Mouse (Mus musculus) ovary, postnatal 10 days (tissue): ENCODE measurements at regions not wholly inside any gene's neighbourhood (a gene's known extent, or its start where the extent isn't known, plus 50 kb on each side); places are given as distances from the start of the nearest gene placed in this dataset.

Source experiments
- DNase-seq: peaks from one replicate; pipeline ENCODE4 v3.0.0; 2022; ENCODE audit warnings: low spot score

DNA sequence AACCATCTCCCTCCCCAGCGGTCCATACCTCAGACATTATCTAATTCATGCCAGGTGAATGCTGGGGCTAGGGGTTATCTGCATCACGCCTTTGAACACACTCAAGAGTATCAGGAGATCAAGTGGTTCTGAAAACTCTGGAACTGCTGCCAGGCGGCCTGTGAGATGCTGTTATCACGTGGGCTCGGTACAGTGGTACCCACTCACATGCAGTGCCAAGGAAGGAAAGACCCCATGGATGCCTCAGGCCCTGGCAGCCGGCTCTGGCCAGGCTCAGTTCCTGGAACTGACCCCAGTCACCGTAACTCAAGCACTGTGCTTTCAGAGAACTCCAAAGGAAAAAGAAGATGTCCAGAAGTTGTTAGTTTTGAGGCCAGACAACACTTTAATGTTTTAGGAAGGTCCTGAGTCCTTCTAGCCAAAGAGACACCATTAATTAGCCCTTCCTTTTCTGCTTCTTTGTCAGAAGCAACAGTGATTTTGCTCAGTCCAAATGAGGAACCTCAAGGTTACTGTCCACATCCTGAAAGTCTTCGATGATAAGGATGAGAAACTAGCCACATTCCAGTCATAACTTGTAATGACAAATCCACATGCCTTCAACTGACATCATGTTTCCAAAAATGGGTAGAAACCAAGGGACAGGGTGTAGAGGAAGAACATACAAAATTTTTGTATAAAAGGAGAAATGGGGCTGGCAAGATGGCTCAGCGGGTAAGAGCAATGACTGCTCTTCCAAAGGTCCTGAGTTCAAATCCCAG is 126.1 kb downstream of the Zbtb18 start:
- DNase-seq = no peak

DNA sequence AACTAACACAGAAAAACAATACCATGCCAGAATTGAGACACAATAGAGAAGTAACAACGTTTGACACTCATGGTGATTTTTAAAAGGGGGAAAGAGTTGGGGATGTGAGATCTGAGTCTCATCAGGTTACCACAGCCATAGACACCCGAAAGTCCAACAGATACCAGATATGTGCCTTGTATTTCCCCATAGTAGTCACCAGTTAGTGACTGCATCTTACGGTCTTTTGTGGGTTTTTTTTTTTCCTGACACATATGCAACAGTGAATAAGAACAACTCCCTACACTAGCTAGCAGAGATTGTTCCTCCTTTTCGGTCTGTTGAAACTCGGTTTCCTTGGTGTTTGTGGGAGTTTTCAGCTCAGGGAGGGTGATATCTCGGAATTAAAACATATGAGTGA is 127.4 kb downstream of the Zbtb18 start:
- no peak for DNase-seq

DNA sequence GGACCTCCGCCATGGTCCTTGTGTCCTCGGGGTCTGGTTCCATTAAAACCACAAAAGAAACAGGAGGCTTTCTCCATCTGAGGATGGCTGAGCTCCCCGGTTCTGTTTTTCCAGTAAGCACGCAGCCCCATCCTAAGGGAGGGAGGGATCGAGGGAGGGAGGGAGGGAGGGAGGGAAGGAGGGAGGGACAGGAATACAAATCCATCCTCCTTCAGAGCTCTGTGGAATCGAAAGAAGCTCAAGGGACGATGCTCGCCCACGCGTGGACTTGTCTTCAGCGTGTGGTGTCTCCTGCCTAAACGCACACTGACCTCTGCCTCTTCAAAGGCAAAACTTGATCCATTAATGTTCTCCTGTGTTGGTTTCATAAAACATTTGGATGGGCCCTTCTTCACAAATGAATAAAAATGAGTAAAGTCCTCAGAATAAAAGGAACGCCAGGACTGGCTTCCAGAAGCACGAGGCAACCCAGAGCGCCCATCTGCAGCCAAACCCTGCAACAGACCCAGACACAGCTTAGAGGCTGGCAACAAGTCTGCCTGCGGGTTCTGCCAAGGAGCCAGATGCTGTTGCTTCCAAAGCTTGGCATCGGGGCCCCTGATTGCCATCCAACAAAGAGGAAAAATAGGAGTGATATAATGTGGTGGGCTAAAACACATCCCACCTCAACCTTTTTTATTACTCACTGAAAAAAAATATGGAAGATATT is 131.0 kb downstream of the Zbtb18 start:
- no peak for DNase-seq

DNA sequence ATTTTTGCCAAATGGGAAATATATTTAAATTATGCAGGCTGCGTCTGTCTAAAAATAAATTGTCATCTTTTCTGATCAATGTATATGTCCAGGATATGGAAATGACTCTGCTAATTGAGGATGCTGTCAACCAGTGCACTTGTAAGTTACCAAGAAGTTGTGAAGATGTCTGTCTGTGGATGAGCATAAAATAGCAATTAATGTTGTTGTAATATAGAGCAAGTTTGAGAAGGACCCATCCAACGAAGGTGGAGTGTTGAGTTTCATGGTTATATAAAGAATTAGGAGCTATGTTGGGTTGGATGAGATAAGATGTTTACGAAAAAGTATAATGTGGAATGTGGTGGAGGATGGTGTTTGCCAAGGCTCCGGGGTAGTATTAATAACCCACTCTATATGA is 131.6 kb downstream of the Zbtb18 start:
- DNase-seq = no peak

DNA sequence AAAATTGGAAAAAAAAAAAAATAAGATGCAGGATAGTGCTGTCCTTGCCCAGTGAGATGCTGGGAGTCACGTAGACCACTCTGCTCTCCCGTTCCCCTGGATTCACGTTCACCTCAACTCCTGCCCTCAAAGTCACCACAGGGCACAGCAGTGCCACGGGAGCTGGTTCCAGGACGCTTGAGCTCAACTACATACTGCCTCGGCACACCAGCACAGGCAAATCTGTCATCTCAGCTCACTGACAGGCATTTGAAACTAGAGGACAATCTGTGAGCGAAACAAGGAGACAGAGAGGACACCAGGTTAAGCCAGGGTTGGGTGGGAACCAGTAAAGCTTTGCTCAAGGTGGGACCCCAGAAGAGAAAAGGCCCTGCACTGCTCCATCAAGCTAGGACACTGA is 132.2 kb downstream of the Zbtb18 start:
- DNase-seq = no peak

DNA sequence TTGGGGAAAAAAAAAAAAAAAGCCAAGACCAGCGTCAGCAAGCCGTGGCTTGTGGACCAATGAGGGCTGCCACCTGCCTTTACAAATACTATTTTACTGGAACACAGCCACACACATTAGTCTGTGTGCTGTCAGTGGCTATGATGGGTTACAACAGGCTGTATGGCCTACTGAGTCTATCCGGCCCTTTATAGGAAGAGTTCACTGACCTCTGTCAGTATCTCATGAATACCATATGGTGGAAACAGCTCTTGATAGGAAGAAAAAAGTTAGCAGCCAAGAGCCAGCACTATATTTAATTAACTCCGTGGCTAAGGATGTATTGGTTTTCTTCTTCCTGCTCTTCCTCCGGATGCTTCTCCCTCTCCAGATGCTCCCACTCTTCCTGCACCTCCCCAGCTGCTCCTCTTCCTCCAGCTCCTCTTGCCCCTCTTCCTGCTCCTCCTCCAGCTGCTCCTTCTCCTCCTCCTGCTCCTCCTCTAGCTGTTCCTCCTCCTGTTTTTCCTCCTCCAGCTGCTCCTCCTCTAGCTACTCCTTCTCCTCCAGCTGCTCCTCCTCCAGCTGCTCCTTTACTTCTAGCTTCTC is 142.2 kb downstream of the Zbtb18 start:
- DNase-seq = no peak

DNA sequence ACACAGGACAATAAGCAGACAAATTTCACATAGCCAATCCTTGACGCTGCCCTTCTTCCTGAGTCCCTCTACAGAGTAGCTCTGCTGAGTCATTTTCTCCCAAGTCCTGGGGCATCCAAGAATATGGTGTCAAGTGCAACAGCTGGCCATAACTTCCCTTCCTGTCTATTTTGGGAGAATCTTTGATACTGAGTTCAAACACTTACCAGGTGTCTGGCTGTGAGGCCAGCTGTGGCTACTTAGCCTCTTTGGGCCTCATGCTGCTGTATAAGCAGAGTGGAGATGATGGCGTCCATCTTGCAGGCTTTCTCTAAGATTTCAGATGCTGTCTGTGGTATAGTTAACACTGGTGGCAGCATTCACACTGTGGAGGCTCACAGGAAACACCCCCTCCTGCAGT is 143.2 kb downstream of the Zbtb18 start:
- no peak for DNase-seq

DNA sequence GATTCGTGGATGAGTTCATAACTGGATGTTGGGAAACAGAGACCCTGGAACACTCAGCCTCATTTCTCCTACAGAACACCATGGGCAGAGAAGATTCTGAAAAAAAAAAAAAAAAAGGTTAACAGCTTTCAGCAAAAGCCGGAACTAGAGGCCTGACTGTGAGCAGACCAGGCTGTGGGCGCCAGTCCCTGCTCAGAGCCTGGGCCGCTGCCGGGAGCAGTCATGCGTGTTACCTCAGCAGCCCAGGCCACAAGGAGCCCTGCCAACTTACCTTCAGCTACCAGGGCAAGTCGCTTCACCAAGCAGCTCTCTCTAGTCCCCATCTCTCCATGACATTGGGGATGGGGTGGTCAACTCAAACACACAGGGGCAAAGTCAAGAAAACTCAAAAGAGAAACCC is 140.6 kb upstream of the 1700016C15Rik start:
- DNase-seq = no peak

DNA sequence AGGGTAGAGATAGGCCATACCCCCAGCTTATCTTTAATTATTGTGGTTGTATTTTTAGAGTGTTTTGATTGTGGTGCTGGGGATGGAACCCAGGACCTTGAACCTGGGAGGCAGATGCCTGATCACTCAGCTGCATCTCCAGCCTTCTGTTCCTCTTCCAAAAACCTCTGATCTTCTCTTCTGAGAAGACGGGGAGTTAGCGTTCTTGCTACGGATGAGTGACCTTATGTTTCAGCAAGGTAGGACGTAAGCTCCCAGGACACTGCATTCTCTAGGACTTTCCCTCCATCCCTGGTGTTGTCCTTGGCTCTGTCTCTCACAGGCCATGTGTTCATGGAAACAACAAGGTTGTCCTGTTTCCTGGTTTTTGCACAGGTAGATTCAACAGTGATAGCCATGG is 140.0 kb upstream of the 1700016C15Rik start:
- no peak for DNase-seq

DNA sequence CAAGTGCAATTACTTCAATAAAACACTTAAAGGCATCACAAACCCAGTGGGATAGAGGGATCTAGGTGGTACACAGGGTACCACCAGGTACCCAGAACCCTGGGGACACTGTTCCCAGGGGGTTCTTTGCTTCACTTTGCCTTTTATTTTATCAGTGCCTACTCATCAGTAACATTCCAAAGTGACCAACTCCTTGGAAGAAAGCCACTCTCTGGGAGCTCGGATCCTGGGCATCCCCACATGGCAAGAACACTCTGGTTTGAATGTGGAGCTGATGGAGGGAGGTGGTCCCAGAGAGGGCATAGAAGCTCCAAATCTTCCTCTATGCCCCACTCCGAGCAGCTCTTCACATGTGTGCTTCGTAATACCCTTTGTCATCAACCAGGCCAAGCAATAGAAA is 137.9 kb upstream of the 1700016C15Rik start:
- no peak for DNase-seq

DNA sequence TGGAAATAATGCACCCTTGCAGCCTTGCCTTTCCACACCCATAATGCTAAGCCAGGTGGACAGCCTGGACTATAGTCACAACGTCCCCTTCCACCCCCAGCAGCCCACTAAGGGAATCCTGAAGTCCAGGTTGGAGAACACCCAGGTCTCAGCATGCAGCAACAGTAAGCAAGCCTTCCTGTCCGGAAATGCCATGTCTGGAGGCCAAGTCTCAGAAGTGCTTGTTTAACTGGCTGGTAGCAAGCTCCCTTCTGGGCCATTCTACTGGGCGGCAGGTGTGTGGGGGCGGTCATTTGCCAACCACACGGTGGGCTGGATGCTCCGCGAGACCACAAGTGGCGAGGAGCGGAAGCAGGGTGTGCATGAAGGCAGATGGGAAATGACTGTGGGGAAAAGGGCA is 137.3 kb upstream of the 1700016C15Rik start:
- DNase-seq = no peak

DNA sequence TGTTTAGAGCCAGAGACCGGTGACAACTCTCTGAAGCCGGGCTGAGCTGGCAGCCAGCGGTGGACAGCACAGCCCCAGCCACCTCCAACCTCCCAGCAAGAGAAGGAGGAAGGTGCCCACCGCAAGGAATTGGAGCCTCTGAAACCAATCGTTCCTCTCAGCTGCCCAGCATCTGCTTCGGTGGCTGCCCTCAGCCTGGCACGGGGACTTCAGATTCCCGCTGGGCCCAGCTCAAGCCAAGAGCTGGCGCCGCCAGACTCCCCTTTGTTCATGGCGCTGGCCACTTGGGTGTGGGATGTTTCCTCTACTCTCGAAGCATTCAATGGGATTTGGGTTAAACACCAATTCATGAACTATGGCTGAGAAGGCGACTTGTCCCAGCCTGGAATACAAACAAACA is 135.3 kb upstream of the 1700016C15Rik start:
- DNase-seq = no peak

DNA sequence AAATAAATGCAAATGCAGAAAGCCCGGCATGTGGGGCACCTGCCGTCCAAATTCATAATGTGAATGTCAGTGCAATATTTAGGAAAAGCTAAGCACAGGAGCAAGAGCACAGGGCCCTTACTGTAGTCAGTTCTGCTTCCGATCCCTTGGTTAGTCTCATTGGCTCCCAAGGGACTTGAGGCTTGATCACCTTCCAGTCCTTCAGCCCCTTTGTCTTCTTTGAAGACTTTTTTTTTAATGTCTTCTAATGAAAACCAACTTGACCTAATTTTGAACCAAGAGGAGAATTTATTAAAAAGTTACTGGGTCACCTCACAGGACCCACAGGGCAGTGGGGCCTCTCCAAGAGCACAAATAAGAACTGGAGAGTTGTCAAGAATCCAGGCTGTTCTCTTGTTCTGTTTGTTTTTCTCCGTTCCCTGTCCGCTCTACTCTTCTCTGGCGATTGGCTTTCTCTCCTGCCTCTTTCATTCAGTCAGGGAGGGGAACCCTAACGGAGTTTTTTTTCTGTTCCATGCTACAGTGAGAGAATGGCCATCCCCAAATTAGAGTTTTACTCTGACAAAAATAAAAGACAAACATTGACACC is 134.2 kb upstream of the 1700016C15Rik start:
- no peak for DNase-seq

DNA sequence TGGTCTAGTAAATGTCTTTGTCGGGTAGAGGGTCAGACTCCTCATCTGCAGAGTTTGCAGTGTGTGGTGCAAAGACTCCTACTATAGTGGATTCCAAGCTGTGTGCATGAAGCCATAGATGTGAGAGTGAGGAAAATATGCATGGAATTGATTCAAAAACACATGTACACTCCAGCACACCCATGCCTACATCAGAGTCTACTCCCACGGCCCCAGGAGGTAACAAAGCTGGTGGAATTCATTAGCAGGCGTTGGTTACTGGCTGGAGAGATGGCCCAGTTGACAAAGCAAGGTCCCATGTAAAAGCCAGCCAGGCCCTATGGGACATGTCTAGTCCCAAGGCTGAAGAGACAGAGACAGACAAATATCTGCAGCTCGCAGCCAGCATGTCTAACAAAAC is 132.6 kb upstream of the 1700016C15Rik start:
- DNase-seq = no peak

DNA sequence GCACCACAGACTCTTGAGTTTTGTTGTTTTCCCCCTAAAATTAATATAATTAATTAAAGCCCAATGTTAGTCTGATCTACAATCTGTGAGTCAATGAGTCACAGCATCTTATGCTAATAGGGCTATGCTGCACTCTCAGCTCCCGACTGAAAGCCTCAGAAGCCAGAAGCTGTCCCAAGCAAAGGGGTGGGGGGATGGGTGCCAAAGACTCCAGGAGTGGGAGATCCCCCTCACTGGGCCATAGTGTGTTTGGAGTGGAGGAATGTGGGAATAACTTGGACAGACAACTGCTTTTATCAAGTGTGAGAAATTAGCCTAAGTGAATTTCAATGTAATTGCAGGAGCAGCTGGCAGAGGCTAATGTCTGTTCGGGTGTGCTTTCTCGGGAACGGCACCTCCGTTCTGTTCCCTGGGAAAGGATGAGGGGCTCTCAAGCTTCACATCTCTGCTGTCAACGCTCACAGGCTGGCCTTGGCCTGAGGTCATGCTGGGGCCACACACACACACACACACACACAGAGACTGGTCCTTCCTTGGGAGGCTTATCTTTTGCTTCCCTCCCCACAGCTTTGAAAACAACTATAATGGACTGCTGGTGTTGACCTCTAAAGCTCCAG is 124.2 kb upstream of the 1700016C15Rik start:
- DNase-seq = no peak

DNA sequence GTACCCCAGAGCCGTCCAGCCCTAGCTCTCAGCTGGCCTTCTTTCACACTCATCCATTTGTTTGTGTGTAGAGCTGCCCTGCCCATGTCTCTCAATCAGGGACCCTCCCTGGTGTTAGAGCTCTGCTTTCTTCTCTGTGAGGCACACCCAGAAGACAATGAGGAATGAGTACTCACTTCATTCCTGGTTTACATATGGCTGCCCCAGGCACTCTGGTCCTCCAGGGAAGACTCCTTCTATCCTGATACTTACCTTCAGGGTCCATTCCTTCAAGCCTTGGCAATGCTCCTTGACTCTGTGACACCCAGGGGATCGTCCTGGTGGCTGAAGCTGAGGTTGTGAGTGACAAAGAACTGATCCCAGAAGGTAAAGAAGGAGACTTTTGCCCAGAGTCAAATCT is 122.0 kb upstream of the 1700016C15Rik start:
- DNase-seq = no peak

DNA sequence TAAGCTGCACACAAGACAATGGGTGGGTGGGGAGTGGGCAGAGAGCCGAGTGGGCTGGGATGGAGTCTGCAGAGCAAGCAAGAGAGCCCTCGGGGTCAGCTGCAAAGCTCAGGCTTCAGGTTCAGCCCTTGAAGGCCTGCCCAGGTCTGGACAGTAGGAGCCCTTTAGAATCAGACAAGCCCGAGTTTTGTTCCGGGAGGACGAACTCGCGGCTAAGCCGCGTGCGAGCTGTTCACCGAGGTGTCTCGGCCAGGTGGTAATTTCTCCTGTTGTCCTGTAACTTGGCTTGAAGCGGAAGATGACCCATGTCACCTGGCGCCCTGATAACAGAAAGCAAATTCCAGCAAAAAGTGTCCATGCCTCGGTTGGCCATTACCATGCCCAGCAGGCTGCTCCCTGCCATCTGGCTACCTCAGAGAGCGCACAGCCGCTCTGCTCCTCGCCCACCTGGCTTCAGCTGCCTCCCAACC is 121.0 kb upstream of the 1700016C15Rik start:
- peak; percentile 4 for DNase-seq

DNA sequence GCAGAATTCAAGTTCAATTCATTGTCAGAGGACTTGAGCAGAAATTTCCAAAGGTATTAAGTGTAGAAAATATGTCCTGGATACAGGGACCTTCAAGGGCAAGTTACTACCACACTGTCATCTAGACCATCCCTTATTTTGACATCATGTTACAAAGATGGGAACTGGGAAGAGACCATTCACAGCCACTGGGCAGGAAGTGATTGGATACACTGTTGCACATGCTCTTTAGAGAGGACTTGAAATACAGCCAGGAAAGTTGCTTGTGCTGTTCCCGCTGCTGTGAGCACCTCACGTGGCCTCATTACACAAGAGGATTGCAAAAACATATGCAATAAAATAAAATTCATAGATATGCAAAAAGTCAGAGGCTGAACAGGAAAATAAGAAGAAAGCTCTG is 120.4 kb upstream of the 1700016C15Rik start:
- DNase-seq = no peak

DNA sequence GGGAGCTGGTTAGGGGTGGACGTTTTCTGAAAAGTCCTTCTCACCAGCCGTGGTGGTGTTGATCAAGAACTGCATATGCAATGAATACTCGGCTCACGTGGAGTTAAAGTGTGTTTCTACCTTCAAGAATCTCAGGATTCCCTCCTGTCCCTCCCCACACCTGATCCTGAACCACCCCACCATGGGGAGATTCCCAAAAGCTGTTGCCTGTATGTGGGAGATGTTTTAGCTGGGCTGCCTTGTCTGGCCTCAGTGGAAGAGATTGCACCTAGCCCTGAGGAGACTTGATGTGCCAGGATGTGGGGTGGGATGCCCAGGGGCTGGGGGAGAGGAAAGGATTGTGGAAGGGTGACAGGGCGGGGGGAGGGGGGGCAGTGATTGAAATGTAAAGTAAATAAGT is 119.9 kb upstream of the 1700016C15Rik start:
- DNase-seq = no peak

DNA sequence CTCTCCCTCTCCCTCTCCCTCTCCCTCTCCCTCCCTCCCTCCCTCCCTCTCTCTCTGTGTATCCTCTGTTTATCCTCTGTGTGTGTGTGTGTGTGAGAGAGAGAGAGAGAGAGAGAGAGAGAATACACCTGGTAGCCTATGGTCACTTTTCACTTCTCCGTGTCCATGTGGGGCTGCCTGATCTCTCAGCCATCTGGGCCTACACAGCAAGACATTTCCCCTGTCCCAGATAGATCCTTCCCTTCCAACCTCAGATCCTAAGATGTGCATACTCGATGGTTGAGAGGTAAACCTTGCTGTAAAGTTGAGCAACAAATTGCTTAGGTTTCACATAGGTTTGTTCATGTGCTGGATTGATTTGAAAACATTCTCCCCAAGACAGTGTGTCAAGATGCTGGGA is 119.5 kb upstream of the 1700016C15Rik start:
- no peak for DNase-seq

DNA sequence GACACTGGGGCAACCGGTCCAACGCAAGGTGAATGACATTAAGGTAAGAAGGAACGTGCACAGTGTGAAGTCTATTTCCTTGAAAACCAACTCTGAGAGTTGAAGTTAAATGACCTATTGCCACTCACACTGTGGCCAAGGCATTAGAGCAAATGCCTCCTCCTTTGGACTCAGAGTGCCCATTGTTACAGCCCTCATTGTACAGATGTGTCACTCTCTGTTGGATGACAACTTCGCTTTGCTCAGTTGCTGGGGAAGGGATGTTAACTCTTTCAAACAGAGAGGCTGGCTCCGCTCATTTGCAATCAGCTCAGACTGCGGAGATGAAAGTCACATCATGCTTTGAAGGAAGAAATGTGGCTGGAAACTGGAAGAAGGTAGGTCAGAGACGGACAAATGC is 117.1 kb upstream of the 1700016C15Rik start:
- no peak for DNase-seq

DNA sequence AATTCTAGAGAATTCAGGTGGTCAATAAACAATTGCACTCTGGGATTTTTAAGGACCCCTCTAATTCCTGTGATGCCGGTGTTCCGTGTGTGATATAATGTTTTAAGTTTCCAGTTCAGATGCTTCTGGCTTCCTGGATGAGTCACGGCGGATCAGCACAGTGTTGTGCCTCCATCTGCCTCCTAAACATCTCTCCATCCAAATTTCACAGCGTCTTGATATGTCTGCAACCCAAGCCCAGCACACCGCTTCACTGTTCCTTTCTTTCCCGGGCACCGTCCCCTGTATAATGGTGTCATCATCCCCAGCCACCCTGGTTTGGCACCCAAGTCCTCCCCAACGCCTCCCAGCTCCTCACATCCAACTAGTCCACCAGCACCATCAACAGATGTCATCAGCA is 114.0 kb upstream of the 1700016C15Rik start:
- no peak for DNase-seq
